Mouse (Mus musculus) ES-CJ7 (cell line): ENCODE data around the gene Stard13.
A peak's percentile ranks its signal among the peaks of the same experiment; 100 is the strongest.

Source experiments
- DNase-seq: peaks from one replicate; pipeline ENCODE4 v3.0.0; 2011; ENCODE audit warnings: low read depth, low spot score

Gene Stard13

GRCm38 (mm10) chr5:151228367-151229005, 5.2 kb downstream of the Stard13 start:
- DNase-seq, result no peak

- DNase-seq, result peak; percentile 59
Observed at GRCm38 (mm10) chr5:151223696-151224366, 9.8 kb downstream of the Stard13 start.

DNA sequence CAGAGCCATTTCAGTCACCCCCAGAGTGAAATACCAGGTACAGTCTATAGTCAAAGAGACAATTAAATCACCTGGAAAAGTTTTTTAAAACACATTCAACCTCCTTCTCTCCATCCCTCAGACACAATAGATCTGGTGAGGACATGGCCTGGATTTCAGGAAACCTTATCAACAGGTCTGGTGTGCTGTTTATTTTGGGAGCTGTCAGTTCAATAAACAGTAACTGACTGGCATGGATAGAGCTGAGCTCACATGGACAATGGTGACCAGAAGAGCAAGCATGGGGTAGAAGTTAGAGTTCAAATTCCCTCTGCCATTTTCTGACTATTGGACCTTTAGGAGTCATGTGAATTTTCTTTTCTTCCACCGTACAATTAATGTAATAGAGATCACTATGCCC, 10.8 kb downstream of the Stard13 start:
- no peak for DNase-seq

DNA sequence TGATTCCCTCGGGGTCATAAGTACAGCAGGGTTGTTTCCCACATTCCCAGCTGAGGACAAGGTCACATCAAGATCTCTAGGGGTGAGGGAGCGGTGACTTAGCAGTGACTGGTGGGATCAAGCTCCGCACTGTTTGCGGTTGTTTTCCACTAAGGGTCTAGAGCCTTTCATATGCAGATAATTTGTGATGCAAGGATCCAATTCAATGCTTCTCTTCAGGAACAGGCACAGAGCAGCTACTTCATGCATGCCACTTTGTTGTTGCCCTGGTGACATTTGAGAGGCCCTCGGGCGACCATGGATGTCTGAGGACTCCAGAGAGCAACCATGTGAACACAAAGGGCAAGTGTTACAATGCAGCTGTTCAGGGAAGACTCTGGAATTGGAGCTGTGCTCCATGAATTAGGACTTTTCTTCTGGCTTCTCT, 14.9 kb downstream of the Stard13 start:
- DNase-seq, result peak; percentile 84

DNA sequence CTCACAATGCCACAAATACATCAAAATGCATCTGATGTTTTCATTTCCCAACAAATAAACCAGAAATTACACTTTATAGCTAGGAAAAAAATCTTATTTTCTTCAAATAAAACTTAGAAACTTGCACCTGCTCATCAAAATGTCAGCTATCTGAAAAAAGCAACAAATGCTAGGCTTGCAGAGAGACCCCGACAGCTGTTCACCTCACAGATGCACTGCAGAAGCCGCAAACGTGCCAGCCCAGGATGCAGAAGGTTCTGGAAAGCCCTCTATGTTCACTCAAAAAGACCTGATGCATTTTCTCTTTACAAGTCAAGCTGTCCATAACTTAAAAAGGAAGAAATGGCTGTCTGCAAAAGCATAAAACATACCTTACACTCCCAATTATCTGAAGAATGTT, 20.5 kb downstream of the Stard13 start:
- DNase-seq, result no peak

GRCm38 (mm10) chr5:151210869-151211268, 22.8 kb downstream of the Stard13 start:
- DNase-seq, result no peak

DNA sequence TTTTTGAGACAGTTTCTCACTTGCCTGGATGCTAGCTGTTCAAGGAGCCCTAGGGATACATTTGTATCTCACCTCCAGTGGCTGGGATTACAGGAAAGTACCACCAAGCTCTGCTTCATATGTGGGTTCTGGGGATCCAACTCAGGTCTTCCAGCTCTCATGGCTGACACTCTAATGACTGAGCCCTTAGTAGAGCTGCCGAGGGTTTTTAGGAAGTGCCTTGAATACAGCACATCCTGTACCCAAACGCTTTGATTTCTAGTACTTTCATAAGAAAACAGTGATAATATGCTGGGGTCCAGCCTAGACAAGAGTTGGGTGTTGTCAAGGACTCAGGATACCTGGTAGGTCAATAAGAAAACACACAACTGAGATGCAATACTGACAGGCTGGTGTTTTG, 23.6 kb downstream of the Stard13 start:
- DNase-seq, result no peak

DNA sequence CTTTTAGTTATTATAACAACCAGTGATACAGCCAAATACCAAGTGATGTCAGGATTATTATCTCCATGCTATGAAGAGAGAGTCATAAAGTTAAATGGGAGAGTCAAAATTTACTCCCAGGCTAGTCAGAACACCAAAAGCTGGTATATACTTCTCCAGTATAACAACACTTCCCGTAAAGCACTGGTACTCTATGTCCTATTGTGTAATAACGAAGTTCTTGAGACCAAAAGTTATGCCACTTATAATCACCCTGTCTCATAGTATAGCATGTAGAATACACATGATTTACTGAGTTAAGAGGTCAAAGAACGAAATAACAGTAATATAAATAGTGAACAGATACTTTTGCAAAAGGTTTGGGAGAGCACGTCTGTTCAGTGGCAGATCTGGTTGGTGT, 28.6 kb downstream of the Stard13 start:
- DNase-seq, result no peak

DNA sequence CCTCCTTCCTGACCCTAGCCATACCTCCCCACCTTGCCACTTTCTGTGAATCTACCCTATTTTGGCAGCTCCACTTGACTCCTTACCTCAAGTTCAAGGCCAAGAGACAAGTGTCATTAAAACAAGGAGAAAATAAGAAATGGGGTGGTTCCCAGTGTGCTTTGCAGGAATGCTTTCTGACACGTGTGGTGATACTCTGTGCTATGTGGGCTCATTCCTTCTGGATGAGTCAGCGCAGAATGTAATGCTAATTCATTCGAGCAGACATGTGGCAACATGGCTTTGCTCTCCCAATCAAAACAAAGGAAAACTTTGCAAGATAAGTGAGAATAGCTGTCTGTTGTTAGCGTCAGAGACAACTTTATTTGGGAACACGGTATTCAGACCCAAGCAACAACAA, 30.7 kb downstream of the Stard13 start:
- no peak for DNase-seq

- DNase-seq, result no peak
Observed at GRCm38 (mm10) chr5:151201220-151201619, 32.4 kb downstream of the Stard13 start.

DNA sequence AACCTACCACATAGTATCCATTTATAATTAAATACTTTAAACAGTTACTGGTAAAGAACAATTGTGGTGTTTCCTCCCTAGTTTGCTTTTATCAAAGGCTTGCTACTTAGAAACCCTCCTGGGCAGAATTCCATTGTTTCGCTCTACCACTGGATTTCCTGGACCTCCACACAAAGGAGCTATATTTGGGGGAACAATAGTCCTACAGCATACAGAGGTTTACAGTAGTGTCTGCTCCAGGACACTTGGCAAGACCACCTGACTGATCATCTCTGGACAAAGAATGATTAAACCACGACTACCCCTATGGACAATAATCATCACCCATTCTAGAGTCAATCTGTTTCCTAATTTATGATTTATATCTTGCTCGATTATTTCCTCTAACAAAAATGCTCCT, 34.4 kb downstream of the Stard13 start:
- DNase-seq, result no peak

DNA sequence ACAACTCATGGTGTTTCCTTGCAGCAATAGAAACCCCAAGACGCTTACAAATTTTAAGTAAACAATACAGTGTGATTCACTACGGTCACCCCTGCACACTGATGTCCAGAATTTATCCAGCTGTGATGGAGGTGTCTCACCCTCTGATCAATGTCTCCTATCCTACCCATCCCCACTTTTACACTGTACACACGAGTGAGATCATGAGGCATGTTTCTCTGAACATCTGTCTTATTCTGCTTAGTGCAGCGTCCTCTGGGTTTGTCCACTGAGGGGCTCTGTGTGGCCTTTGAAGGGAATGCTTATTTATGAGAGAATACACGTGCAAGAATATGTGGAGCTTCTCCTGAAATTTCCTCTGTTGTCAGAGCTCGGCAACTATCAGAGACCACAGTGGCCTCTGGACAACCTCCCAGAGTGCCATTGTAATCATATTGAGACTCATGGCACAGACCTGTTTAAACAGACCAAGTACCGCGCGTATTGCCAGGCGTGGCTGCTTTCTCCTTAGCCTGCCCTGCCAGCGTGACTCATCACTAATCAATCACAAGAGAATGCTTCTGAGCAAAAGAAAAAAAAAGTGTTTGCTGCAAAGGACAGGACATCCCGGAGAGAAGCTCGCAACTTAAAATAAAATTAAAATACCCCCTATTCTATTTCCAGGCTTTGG, 36.9 kb downstream of the Stard13 start:
- DNase-seq, result no peak

GRCm38 (mm10) chr5:151193885-151194520, 39.6 kb downstream of the Stard13 start:
- no peak for DNase-seq

GRCm38 (mm10) chr5:151192266-151192665, 41.4 kb downstream of the Stard13 start:
- no peak for DNase-seq

DNA sequence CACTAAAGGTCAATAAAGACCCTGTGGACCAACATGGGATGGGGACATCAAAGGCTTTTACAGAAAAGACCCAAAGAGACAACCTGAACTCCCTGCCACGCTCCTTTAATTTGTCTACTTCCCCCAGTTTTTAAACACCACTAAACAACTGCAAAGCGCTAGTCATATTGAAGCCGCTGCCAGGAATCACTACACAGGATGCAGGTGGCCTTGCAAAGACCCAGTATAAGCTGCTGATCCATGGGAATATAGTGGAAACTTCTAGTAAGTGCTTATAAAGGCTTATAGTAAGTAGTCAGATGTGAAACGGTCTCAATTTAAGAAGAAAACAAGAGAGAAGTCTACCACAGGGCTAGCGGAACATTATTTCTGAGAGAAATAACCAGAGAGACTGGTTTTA, 42.9 kb downstream of the Stard13 start:
- DNase-seq, result no peak

DNA sequence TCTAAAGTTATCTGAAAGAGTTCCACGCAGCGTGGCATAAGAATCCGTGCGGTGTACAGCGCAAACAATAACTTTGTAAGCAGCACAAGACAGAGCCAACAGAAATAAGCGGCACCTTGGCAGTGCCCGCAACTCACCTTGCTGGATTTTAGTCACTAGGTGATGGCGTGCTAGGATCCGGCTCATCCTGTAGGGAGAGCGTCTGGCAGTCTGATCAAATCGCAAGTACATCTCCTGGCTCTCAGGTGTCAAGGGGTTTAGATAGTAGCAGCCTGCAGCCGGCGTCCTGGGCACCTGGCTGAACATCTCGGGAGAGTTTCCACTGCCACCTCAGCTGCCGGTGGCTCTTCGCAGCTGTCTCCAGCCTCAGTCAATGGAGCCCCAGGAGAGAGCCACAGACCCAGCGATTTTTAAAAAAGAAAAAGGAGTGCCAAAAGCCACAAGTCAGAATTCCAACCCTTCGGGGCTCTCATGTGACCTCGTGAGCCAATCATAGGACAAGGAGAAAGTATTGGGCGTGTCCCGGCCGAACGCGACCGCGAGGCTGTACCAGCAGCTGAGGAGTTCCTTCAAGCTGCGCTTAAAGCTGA, 43.8 kb downstream of the Stard13 start:
- DNase-seq, result peak; percentile 66

GRCm38 (mm10) chr5:151189321-151189720, 44.3 kb downstream of the Stard13 start:
- DNase-seq, result no peak

DNA sequence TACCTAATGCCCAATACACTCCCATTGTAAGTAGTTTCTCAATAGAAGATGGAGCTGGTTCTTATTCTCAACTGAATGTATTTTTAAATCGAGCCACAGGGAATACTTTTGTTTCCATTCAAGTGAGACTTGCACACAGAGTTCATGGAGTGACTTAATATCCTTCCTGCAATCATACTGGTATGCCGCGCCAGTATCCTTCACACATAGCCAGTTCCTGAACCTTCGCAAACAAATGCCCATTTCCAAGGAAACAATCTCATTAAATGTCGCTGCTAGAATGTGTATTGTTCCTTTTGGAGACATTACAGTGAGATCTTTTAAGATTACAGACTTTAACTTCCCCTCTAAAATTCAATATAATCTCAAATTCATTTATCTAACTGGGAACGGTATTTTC, 45.0 kb downstream of the Stard13 start:
- DNase-seq, result no peak

- DNase-seq, result no peak
Observed at GRCm38 (mm10) chr5:151187336-151187735, 46.3 kb downstream of the Stard13 start.

GRCm38 (mm10) chr5:151185286-151185856, 48.3 kb downstream of the Stard13 start:
- DNase-seq, result no peak

DNA sequence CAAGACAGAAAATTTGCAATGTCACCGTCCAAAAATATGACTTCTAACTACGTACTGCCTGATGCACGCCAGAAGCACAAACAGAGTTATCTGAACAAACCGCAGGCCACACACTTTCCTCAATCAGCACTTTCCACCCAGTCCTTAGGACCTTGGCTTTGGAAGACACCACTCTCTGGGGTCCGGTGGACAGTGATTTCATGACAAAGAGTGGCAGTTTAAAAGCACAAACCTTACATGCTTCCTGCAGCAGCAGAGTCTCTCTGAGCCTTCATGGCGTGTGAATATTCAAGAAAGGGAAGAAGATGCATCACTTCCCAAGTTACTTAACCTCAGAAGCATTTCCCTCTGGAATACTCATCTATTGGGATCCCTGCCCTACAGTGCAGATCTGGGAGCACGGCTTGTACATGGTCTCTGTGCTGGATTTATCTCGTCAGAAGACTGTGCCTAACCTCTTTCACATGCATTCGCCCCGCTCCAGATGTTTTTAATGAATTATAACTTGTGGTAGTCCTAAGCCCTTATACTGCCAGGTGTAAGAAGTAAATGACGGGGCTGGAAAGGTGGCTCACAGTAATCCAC, 49.9 kb downstream of the Stard13 start:
- no peak for DNase-seq
